Mouse (Mus musculus): Measurements from ENCODE around the gene Fgfr2. TPM values are rescaled to one million over a fixed set of nuclear protein-coding genes. Genes with fewer than 3 reads are reported as not detected.
A peak's percentile ranks its signal among the peaks of the same experiment; 100 is the strongest.

Gene Fgfr2
- polyA plus RNA-seq, 1 experiment: 52.3 TPM

- no peak for TF ChIP-seq POLR2A (IDR thresholded peaks at IDR 0.05; ENCODE audit: borderline replicate concordance, extremely low read depth, insufficient read depth, insufficient read length, poor library complexity, severe bottlenecking)
- TF ChIP-seq CTCF (IDR thresholded peaks at IDR 0.05; ENCODE audit: borderline replicate concordance, extremely low read depth, insufficient read depth, insufficient read length): no peak
- no peak for DNase-seq (ENCODE audit: low read depth)
Observed at GRCm38 (mm10) chr7:131647583-131647982, 1475.6 kb downstream of the Fgfr2 start.

DNA sequence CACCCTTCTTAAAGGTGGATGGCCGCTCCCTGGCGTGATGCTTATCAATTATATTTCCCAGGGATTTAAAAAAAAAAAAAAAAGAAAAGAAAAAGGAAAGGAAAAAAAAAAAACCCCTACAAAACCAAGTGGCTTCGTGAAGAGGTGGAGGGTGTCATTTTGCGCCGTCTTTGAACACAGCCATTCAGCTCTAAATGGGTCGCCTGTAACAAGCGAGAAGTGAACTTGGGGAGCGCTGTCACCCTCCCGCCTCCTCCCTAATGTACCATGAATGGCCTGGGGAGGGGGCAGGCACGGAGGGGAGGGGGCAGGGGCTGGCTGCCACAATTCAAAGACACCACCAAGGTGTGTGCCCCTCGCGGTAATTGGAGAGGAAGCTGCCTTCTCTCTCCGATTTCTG lies 1478.6 kb downstream of the Fgfr2 start:
- peak; percentile 63 for DNase-seq (ENCODE audit: low read depth)
- TF ChIP-seq CTCF (IDR thresholded peaks at IDR 0.05; ENCODE audit: borderline replicate concordance, extremely low read depth, insufficient read depth, insufficient read length): no peak
- TF ChIP-seq POLR2A (IDR thresholded peaks at IDR 0.05; ENCODE audit: borderline replicate concordance, extremely low read depth, insufficient read depth, insufficient read length, poor library complexity, severe bottlenecking): no peak

- DNase-seq (ENCODE audit: low read depth): peak; percentile 68
Observed at GRCm38 (mm10) chr7:131644051-131644450, 1479.1 kb downstream of the Fgfr2 start.

DNA sequence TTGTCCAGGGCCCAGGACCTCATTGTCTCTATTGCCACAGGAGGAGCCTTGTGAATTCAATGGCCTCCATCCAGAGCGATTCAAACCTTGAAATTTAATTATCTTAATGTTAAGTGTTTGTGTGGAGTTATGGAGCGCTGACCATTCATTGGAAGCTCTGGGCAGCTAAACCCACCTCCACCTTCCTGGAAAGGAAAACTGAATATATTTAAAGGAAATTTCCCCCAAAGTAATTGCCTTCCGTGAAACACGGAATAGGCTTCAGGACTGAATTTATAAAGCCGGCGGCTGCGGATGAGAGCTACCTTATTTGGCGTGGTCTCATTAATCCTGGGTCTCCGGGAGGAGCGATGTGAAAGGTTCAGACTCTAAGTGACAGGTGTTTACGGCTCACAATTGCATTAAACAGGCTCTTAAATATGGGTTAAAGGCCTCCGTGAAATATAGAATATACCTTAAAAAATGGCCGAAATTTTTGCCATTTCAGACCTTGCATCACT lies 1479.8 kb downstream of the Fgfr2 start:
- TF ChIP-seq CTCF (IDR thresholded peaks at IDR 0.05; ENCODE audit: borderline replicate concordance, extremely low read depth, insufficient read depth, insufficient read length): no peak
- no peak for TF ChIP-seq POLR2A (IDR thresholded peaks at IDR 0.05; ENCODE audit: borderline replicate concordance, extremely low read depth, insufficient read depth, insufficient read length, poor library complexity, severe bottlenecking)
- DNase-seq (ENCODE audit: low read depth): no peak

More at GRCm38 (mm10) chr7:131644051-131644450, 1479.1 kb downstream of the Fgfr2 start:
- no peak for TF ChIP-seq CTCF (IDR thresholded peaks at IDR 0.05; ENCODE audit: borderline replicate concordance, extremely low read depth, insufficient read depth, insufficient read length)

DNA sequence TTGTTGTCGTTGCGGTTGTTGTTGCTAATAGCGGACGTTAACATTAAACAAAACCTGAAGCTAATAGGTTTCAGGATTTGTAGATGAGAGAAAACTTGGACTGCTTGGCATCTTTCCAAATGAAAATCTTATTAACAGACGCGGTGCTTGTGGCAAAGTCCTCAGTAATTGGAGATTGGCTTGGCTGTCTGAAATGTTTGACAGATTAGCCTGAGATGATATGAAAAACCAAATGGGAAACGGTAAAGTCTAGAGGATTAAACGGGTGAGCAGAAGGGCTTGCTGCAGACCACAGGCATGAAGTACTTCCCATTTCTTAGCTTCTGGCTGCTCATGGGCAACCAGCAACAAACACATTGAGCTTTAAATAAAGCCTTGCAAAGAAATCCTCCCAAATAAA lies 1493.6 kb downstream of the Fgfr2 start:
- DNase-seq (ENCODE audit: low read depth): peak; percentile 85
- no peak for TF ChIP-seq CTCF (IDR thresholded peaks at IDR 0.05; ENCODE audit: borderline replicate concordance, extremely low read depth, insufficient read depth, insufficient read length)
- no peak for TF ChIP-seq POLR2A (IDR thresholded peaks at IDR 0.05; ENCODE audit: borderline replicate concordance, extremely low read depth, insufficient read depth, insufficient read length, poor library complexity, severe bottlenecking)

GRCm38 (mm10) chr7:131628846-131629391 lies 1494.2 kb downstream of the Fgfr2 start:
- TF ChIP-seq POLR2A (IDR thresholded peaks at IDR 0.05; ENCODE audit: borderline replicate concordance, extremely low read depth, insufficient read depth, insufficient read length, poor library complexity, severe bottlenecking) (no peak), CTCF (IDR thresholded peaks at IDR 0.05; ENCODE audit: borderline replicate concordance, extremely low read depth, insufficient read depth, insufficient read length) (no peak)
- peak; percentile 91 for DNase-seq (ENCODE audit: low read depth)

- TF ChIP-seq CTCF (IDR thresholded peaks at IDR 0.05; ENCODE audit: borderline replicate concordance, extremely low read depth, insufficient read depth, insufficient read length) (no peak), POLR2A (IDR thresholded peaks at IDR 0.05; ENCODE audit: borderline replicate concordance, extremely low read depth, insufficient read depth, insufficient read length, poor library complexity, severe bottlenecking) (no peak)
- DNase-seq (ENCODE audit: low read depth): peak; percentile 82
Observed at GRCm38 (mm10) chr7:131628356-131628755, 1494.8 kb downstream of the Fgfr2 start.

DNA sequence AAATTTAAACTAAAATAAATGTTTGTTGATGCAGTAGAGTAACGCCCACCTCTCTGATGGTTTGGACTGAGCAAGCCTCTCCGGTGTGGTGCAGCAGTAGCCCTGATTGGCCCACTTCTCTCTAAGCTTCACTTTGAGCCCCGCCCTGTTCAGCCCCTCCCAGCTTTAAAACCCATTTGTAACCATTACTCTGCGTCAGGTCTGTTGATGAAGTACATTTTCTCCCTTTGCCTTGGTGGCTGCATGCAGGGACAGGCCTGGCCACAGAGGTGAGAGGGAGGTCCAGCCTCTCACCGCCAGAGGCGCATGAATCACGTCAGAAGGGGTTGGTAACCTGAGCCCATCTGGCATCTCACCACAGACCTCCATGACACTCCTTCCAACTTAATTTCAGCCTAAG lies 1513.5 kb downstream of the Fgfr2 start:
- DNase-seq (ENCODE audit: low read depth): no peak

GRCm38 (mm10) chr7:131608049-131608448 lies 1515.1 kb downstream of the Fgfr2 start:
- TF ChIP-seq POLR2A (IDR thresholded peaks at IDR 0.05; ENCODE audit: borderline replicate concordance, extremely low read depth, insufficient read depth, insufficient read length, poor library complexity, severe bottlenecking) (no peak), CTCF (IDR thresholded peaks at IDR 0.05; ENCODE audit: borderline replicate concordance, extremely low read depth, insufficient read depth, insufficient read length) (no peak)
- no peak for DNase-seq (ENCODE audit: low read depth)

More for the DNA sequence above, 1513.5 kb downstream of the Fgfr2 start:
- TF ChIP-seq CTCF (IDR thresholded peaks at IDR 0.05; ENCODE audit: borderline replicate concordance, extremely low read depth, insufficient read depth, insufficient read length) (0 out of 2 replicates have a peak, but pooled peaks have one; percentile 23), POLR2A (IDR thresholded peaks at IDR 0.05; ENCODE audit: borderline replicate concordance, extremely low read depth, insufficient read depth, insufficient read length, poor library complexity, severe bottlenecking) (no peak)

GRCm38 (mm10) chr7:131605481-131605880 lies 1517.7 kb downstream of the Fgfr2 start:
- no peak for TF ChIP-seq POLR2A (IDR thresholded peaks at IDR 0.05; ENCODE audit: borderline replicate concordance, extremely low read depth, insufficient read depth, insufficient read length, poor library complexity, severe bottlenecking)
- TF ChIP-seq CTCF (IDR thresholded peaks at IDR 0.05; ENCODE audit: borderline replicate concordance, extremely low read depth, insufficient read depth, insufficient read length): no peak
- no peak for DNase-seq (ENCODE audit: low read depth)

DNA sequence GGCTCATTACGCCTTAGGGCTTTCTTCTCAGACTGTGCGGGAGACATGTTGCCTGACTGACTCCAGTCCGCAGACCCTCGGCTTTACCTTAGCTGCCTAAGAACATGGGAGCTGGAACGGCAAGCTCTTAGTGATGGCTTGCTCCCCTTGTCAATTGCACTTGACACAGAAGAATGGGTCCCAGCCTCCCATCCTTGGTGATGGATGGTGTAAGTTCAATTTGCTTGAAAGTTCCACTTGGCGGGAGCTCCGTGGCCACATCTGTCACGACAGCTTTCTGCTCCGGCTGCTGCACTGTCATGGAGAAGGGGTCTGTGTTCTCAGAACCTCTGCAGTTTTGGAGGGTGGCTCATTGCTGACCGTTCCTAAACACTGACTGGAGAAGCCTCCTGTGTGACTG lies 1518.2 kb downstream of the Fgfr2 start:
- DNase-seq (ENCODE audit: low read depth): no peak
- TF ChIP-seq CTCF (IDR thresholded peaks at IDR 0.05; ENCODE audit: borderline replicate concordance, extremely low read depth, insufficient read depth, insufficient read length) (no peak), POLR2A (IDR thresholded peaks at IDR 0.05; ENCODE audit: borderline replicate concordance, extremely low read depth, insufficient read depth, insufficient read length, poor library complexity, severe bottlenecking) (no peak)

- DNase-seq (ENCODE audit: low read depth): no peak
- TF ChIP-seq CTCF (IDR thresholded peaks at IDR 0.05; ENCODE audit: borderline replicate concordance, extremely low read depth, insufficient read depth, insufficient read length) (no peak), POLR2A (IDR thresholded peaks at IDR 0.05; ENCODE audit: borderline replicate concordance, extremely low read depth, insufficient read depth, insufficient read length, poor library complexity, severe bottlenecking) (no peak)
Observed at GRCm38 (mm10) chr7:131603186-131603585, 1520.0 kb downstream of the Fgfr2 start.

All from brain, embryonic 14.5 days (tissue).